Mouse (Mus musculus) urinary bladder, adult 18-20 months (tissue): ENCODE results near the gene Magix.

Source experiments
- DNase-seq, 2 experiments: peaks; one replicate each; pipeline ENCODE4 v3.0.0; 2022; ENCODE audit warnings: low spot score in 2 of 2, mixed read lengths in 2 of 2

Magix gene

GRCm38 (mm10) chrX:7674284-7675000, 6.6 kb downstream of the Magix start:
- DNase-seq = no peak

- DNase-seq = no peak
Measured at GRCm38 (mm10) chrX:7673578-7674281, 7.3 kb downstream of the Magix start.

GRCm38 (mm10) chrX:7672739-7673138, 8.3 kb downstream of the Magix start:
- no peak for DNase-seq

- peak; percentile 46 to 48 for DNase-seq
Measured at GRCm38 (mm10) chrX:7670921-7671623, 10.0 kb downstream of the Magix start, which contains the start of gene Plp2. Gene Plp2, minus strand, starts transcription at chrX:7671390.

- DNase-seq = peak; percentile 59 to 68
Measured at GRCm38 (mm10) chrX:7670390-7670881, 10.6 kb downstream of the Magix start.

GRCm38 (mm10) chrX:7665739-7666502, 15.1 kb downstream of the Magix start:
- no peak for DNase-seq

- no peak for DNase-seq
Measured at GRCm38 (mm10) chrX:7664791-7665190, 16.3 kb downstream of the Magix start.

- no peak for DNase-seq
Measured at GRCm38 (mm10) chrX:7662936-7663335, 18.1 kb downstream of the Magix start.

GRCm38 (mm10) chrX:7661086-7661485, 20.0 kb downstream of the Magix start:
- no peak for DNase-seq

- DNase-seq = no peak
Measured at GRCm38 (mm10) chrX:7658785-7659589, 22.1 kb downstream of the Magix start.

GRCm38 (mm10) chrX:7658031-7658784, 22.8 kb downstream of the Magix start:
- DNase-seq = peak in 1 of 2 experiments; percentile 51

- DNase-seq = peak in 1 of 2 experiments; percentile 53
Measured at GRCm38 (mm10) chrX:7657221-7657639, 23.8 kb downstream of the Magix start, which contains the start of gene Prickle3. Gene Prickle3, plus strand, starts transcription at chrX:7657260.

GRCm38 (mm10) chrX:7648671-7649304, 32.3 kb downstream of the Magix start:
- peak; percentile 74 to 75 for DNase-seq

GRCm38 (mm10) chrX:7645349-7645748, 35.7 kb downstream of the Magix start:
- DNase-seq = peak; percentile 62

- no peak for DNase-seq
Measured at GRCm38 (mm10) chrX:7640785-7641184, 40.3 kb downstream of the Magix start.

GRCm38 (mm10) chrX:7639536-7640325, 41.3 kb downstream of the Magix start:
- DNase-seq = no peak

- DNase-seq = peak in 1 of 2 experiments; percentile 37
Measured at GRCm38 (mm10) chrX:7638401-7639091, 42.5 kb downstream of the Magix start, which contains the start of gene Syp. Gene Syp, plus strand, starts transcription at chrX:7638471.

- DNase-seq = no peak
Measured at GRCm38 (mm10) chrX:7635101-7635500, 46.0 kb downstream of the Magix start.
